Mouse (Mus musculus) right cerebral cortex, postnatal 36 days (tissue): ENCODE measurements around the gene Ets2.
A peak's percentile ranks its signal among the peaks of the same experiment; 100 is the strongest.

Source experiments
- DNase-seq, 2 experiments: peaks; one replicate each; pipeline ENCODE4 v3.0.0; 2022; ENCODE audit warnings: low spot score in 2 of 2, mixed read lengths in 1 of 2

Gene Ets2

GRCm38 (mm10) chr16:95701802-95702561, at the start of gene Ets2:
Gene Ets2, plus strand, starts transcription at chr16:95702075.
- DNase-seq, result peak; percentile 86

- DNase-seq, result peak in 1 of 2 experiments; percentile 13
Observed at GRCm38 (mm10) chr16:95654204-95654611, 47.7 kb upstream of the Ets2 start.

- DNase-seq, result no peak
Observed at GRCm38 (mm10) chr16:95656535-95656934, 45.3 kb upstream of the Ets2 start.

DNA sequence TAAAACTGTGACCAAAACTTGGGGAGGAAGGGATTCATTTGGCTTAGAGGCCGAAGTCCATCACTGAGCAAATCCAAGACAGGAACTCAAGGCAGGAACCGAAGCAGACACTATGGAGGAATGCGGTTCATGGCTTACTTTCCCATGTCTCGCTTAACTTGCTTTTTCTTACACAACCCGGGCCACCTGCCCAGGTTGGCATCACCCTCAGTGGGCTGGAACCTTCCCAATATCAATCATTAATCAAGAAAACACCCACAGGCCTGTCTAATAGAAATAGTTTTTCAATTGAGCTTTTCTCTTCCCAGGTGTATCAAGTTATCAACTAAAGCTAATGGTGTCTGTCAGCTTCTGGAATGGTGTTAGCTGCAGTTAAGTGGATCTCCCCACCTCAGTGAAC, 44.7 kb upstream of the Ets2 start:
- DNase-seq, result no peak

GRCm38 (mm10) chr16:95657756-95658155, 44.1 kb upstream of the Ets2 start:
- DNase-seq, result no peak

DNA sequence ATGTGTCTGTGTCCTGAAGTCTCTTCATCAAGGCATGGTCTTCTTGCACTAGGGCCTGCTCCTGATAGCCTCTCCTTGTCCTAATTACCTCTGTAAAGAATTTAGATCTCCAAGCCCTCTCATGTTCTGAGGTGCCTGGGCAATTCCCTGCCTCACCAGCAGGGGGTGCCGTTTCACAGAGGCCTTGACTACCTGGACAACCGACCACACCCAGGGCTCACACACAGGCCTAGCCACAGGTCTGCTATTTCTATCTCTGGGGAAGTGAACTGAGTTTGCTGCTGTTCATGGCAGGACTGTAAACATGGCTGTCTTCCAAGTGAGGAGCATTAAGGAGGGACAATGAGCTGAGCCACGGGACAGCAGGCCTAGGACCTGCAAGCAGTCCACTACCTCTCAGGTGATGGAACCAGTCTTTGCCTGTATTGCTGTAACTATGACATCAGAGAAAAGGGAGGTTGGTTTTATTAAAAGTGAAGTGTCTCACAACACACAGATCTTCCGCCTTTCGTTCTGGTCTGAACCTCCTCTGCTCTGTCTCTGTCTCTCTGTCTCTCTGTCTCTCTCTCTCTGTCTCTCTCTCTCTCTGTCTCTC, 42.9 kb upstream of the Ets2 start:
- peak in 1 of 2 experiments; percentile 12 for DNase-seq

GRCm38 (mm10) chr16:95659461-95659860, 42.4 kb upstream of the Ets2 start:
- DNase-seq, result no peak

- DNase-seq, result no peak
Observed at GRCm38 (mm10) chr16:95660909-95661308, 41.0 kb upstream of the Ets2 start.

DNA sequence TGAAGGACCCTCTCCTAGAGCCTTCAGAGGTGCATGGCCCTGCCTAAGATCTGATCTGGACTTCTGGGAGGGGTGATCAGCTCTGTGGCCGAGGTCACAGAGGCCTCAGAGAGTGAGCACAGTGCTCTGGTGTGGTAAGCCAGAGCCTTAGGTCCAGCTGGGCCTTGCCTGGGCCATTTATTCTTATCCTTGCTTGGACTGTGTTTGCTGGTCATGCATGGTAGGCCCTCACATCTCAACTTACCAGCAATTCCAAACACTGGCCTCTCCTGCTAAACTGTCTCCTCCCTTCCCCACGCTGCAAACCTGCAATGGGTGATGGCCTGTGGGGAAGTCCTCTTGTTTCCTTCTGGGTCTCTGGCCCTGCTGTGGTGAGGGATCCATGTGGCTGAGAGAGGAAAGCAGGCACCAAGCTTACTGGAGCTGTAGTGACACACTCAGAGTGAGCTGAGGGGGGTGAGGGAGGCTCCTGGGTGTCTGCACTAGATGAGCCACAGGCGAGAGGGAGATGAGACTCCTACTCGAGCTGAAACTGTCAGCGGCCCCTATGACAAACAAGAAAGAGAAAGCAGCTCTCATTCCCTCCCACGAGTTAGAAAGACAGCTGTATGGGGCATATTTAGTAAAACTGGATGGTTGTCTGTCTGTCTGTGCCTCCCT, 36.3 kb upstream of the Ets2 start:
- peak in 1 of 2 experiments; percentile 32 for DNase-seq

DNA sequence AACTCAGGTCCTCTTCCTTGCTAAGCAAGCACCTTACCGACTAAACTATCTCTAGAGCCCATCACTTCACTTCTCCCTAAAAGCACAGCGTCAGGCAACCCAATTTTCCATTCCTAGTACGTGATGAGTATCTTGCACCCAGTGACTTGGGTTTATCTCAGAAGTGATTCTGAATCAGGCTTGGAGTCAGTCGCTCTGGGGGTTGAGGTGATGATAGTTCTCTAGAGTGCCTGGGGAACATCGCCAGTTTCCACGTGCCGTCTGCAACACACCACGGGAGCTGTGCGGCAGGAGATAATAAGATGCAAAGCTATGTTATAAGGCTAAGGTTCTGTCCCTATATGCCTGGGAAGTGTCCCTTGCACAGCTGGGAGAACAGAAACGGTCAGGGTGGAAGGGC, 35.6 kb upstream of the Ets2 start:
- peak in 1 of 2 experiments; percentile 32 for DNase-seq

DNA sequence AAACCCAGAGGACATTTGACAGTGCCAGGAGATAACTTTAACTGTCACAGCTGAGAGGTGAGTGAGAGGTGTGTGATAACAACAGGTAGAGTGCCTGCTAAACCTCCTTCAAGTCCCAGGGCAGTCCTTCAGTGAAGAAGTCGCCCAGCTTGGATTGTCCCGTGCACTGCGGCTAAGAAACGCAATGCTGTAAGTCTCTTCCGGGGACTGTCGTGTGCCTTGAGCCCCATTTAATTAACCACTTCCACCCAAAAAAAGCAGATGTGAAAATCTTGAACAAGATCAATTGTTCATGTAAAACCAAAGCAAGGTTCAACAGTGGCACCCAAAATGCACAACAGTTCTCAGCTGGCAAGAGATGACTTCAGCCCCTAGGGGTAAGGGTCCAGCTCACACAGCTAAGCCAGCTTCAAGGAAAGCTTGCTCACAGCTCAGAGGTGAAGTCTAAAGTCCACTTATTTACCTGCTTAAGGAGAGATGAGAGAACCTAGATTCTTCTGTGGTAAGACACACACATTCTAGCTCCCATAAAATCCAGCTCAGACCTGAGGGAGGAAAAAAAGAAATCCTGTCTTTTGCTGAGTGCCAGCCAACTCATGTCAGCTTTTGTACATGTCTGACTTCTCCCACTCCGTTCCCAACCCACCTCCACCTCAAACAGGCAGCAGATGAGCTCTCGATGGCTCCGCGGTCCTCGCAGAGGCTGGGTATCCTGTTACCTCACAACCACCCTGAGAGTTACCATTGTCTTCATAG, 34.3 kb upstream of the Ets2 start:
- peak in 1 of 2 experiments; percentile 18 for DNase-seq

DNA sequence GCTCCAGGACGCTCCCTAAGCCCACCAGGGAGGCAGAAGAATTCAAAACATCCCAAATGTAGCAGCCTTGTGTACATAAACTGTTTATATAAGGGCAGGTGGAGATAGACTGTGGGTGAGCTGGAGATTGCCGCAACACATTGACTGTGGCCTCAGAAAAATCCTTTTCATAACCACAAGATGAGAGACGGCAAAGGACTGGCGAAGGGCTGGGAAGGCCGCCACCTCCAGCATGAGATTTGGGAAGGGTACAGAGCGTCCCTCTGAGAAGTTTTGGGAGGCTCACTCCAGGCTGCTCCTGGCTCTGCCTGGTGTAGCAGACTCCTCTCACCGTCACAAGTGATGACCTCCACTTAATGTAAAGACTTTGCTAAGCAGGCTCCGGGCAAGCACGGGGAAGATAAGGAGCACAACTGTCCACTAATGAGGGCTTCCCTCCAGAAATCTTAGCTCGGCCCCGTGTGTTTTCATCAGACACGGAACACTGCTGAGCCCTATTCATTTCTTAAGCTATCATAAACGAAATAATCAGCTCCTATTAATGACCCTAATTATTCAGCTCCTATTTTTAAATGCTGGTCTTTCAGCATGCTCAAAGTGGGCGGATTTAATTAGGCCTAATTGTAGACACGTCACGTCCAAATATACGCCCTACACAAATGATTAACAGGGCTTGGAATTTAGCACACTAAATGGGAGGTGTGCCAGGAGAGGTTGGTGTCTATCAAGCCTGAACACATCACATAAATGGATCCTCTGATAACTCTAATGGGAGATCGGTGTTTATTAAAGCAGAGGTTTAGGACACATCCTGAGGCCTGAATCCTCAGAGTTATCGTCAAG, 33.5 kb upstream of the Ets2 start:
- DNase-seq, result no peak

DNA sequence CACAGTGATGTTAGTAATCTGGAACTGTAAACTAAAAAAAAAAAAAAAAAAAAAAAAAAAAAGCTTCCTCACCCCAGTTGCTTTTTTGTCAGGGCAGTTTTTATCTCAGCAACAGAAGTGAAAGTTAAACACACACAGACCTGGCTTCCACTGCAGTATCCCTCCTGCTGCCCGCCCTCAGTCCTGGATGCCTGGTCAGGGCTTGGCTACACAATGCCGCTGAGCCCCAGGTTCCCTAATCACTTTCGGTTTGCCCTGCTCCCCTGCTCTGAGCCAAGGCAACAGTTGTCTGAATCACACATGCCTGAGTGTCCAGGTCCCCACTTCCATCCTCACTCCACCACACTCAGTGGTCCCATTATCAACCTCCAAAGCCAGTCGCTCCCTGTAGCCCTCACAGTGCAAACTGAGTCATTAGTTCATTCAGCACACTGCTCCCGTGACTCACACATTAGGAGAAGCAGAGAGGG, 27.4 kb upstream of the Ets2 start:
- no peak for DNase-seq

GRCm38 (mm10) chr16:95675212-95675611, 26.7 kb upstream of the Ets2 start:
- no peak for DNase-seq

DNA sequence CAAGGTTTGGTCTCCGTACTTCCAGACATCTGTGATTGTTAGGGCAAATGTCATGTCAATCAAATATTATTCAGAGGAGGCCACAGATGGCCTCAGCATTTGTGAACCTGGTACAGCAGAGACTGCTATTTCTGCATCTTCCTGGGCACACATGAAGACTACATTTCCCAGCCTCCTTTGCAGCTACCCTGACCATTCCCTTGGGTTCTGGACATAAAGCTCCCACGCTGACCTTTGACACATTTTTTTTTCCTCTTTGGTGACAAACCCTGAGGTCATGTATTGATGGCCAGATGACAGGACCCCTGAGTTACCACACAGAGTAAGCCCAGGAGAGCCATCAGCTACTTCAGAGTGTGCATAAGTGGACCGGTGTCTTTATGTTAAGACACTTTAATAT, 25.2 kb upstream of the Ets2 start:
- no peak for DNase-seq

- DNase-seq, result no peak
Observed at GRCm38 (mm10) chr16:95682431-95682892, 19.4 kb upstream of the Ets2 start.

GRCm38 (mm10) chr16:95685807-95686206, 16.1 kb upstream of the Ets2 start:
- DNase-seq, result no peak

- no peak for DNase-seq
Observed at GRCm38 (mm10) chr16:95686246-95686645, 15.6 kb upstream of the Ets2 start.

DNA sequence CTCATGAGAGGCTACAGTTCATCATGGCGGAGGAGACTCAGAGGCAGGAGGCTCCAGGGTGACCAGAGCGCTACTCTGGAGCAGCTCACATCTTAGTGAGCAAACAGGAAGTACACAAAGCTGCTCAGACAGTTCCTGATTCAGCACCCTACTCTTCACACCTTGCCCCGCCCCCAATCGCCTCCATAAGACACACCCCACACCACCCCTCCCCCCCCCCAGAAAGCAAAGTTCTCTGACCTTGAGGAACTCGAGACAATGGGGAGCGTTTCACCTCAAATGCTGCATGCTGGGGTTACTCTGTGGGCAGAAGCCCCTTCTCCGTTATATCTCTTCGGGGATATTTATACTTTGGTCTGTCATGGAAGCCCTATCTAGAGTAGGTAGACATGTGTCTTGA, 15.0 kb upstream of the Ets2 start:
- no peak for DNase-seq

- DNase-seq, result no peak
Observed at GRCm38 (mm10) chr16:95688010-95688409, 13.9 kb upstream of the Ets2 start.

GRCm38 (mm10) chr16:95696599-95696998, 5.3 kb upstream of the Ets2 start:
- DNase-seq, result peak; percentile 79 to 86
